ENCODE assay signal across 8 mouse cellular contexts in genomic region chr11:100938711-100939511, GRCm38 (mm10). TPM values are rescaled to one million over a fixed set of nuclear protein-coding genes. Genes with fewer than 3 reads are reported as not detected.
DNase-seq lines count a peak whose midpoint lies in the region; ATAC-seq and TF ChIP-seq lines count a peak whose summit lies in the region.

No protein-coding gene starts in this region.

- no peak for TF ChIP-seq CTCF in spleen, adult 2 months (IDR thresholded peaks at IDR 0.05; ENCODE audit: extremely low read depth, insufficient read depth, insufficient read length, insufficient replicate concordance)

- peak; percentile 5 for ATAC-seq in forebrain, embryonic 11.5 days (replicated peaks; ENCODE audit: low FRiP score)
- ATAC-seq in kidney, embryonic 14.5 days (ENCODE audit: low FRiP score, low TSS enrichment) = peak; percentile 9; the same call in 1 of the 2 replicates

- no peaks in the 10 kb centered on the region for H3K9me3 ChIP-seq in forebrain, embryonic 11.5 days (ENCODE audit: control insufficient read depth, low read length)
- H3K9me3 ChIP-seq in kidney, embryonic 14.5 days (ENCODE audit: control insufficient read depth, low read length) = no peaks in the 10 kb centered on the region

- peak overlapping the region; percentile 78 for H3K9ac ChIP-seq in forebrain, embryonic 11.5 days (ENCODE audit: low read length)
- peak overlapping the region; percentile 83 for H3K9ac ChIP-seq in kidney, embryonic 14.5 days (ENCODE audit: low read depth, low read length)

- under 1% methylated on average over 47 of the region's 48 CpGs for WGBS in spleen, adult 2 months
- WGBS in forebrain, embryonic 11.5 days = 2% methylated on average over 47 of the region's 48 CpGs
- WGBS in kidney, embryonic 14.5 days = under 1% methylated on average over 46 of the region's 48 CpGs

- H3K4me1 ChIP-seq in spleen, adult 2 months (ENCODE audit: control insufficient read depth, insufficient read depth, insufficient read length) = peaks cover 16% of the 10 kb centered on the region
- no peaks in the 10 kb centered on the region; the same call in 1 of the 2 replicates for H3K4me1 ChIP-seq in forebrain, embryonic 11.5 days (replicated peaks; ENCODE audit: control insufficient read depth, insufficient read depth, low read length)
- peaks cover 13% of the 10 kb centered on the region; the same call in 1 of the 2 replicates for H3K4me1 ChIP-seq in kidney, embryonic 14.5 days (ENCODE audit: control insufficient read depth, insufficient read depth, low read length)

- no peak for DNase-seq in spleen, adult 2 months (ENCODE audit: low read depth in 1 of 2, low spot score in 2 of 2)
- DNase-seq in spleen, postnatal 14 days (ENCODE audit: low spot score in 2 of 2) = no peak
- peak; percentile 27 for DNase-seq in adrenal gland, postnatal 25 days
- no peak for DNase-seq in forebrain, embryonic 11.5 days (ENCODE audit: low spot score)
- DNase-seq in lung, postnatal 14 days = peak; percentile 41
- no peak for DNase-seq in ovary, adult 18-20 months (ENCODE audit: low spot score)
- no peak for DNase-seq in frontal cortex, postnatal 10 days (ENCODE audit: low spot score in 2 of 2)

- no peaks in the 10 kb centered on the region for H3K36me3 ChIP-seq in spleen, adult 2 months (ENCODE audit: control insufficient read depth, insufficient read depth, low read length)
- no peaks in the 10 kb centered on the region for H3K36me3 ChIP-seq in forebrain, embryonic 11.5 days (ENCODE audit: control insufficient read depth, insufficient read depth, low read length)
- no peaks in the 10 kb centered on the region for H3K36me3 ChIP-seq in kidney, embryonic 14.5 days (ENCODE audit: control insufficient read depth, insufficient read depth, low read length)

- peak overlapping the region; percentile 94 for H3K27ac ChIP-seq in spleen, adult 2 months (ENCODE audit: insufficient read depth, low read length)
- H3K27ac ChIP-seq in forebrain, embryonic 11.5 days (ENCODE audit: low read depth, low read length) = 0 out of 2 replicates have a peak overlapping the region, but pooled peaks have one; percentile 31
- H3K27ac ChIP-seq in kidney, embryonic 14.5 days (ENCODE audit: low read depth, low read length) = peak overlapping the region; percentile 83

- peak overlapping the region; percentile 90 for H3K4me3 ChIP-seq in spleen, adult 2 months (ENCODE audit: extremely low read depth, insufficient read depth, insufficient read length)
- peak overlapping the region; percentile 73 for H3K4me3 ChIP-seq in forebrain, embryonic 11.5 days (ENCODE audit: low read depth, low read length)
- peak overlapping the region; percentile 90 for H3K4me3 ChIP-seq in kidney, embryonic 14.5 days (ENCODE audit: low read length)

- H3K4me2 ChIP-seq in forebrain, embryonic 11.5 days (ENCODE audit: low read depth, low read length, severe bottlenecking) = peak overlapping the region; percentile 77
- peak overlapping the region; percentile 69 for H3K4me2 ChIP-seq in kidney, embryonic 14.5 days (replicated peaks; ENCODE audit: low read depth, low read length)

- TF ChIP-seq POLR2A in spleen, adult 2 months (IDR thresholded peaks at IDR 0.05; ENCODE audit: low read depth, low read length) = peak; percentile 94

- H3K27me3 ChIP-seq in spleen, adult 2 months (ENCODE audit: control insufficient read depth, insufficient read depth, low read length) = no peaks in the 10 kb centered on the region
- H3K27me3 ChIP-seq in forebrain, embryonic 11.5 days (ENCODE audit: control insufficient read depth, insufficient read depth, low read length) = no peaks in the 10 kb centered on the region
- no peaks in the 10 kb centered on the region for H3K27me3 ChIP-seq in kidney, embryonic 14.5 days (ENCODE audit: control insufficient read depth, insufficient read depth, low read length)

RNA-seq across cellular contexts. Expression of gene Stat3, which starts 0.4 kb away (rescaled TPM):
- 65.1 and 80.8 TPM in 2 replicates for polyA plus RNA-seq in spleen, adult 2 months (2012; rRNA removed)
- total RNA-seq in adrenal gland, postnatal 25 days (2021) = 81.5 and 88.6 TPM in 2 replicates
- polyA plus RNA-seq in forebrain, embryonic 11.5 days (2014; fragmentation: Nextera tagmentation; extraction: Ambion mirVana) = 26.2 and 27.8 TPM in 2 replicates
- 25.3 and 40.0 TPM in 2 replicates for polyA plus RNA-seq in kidney, embryonic 14.5 days (2014; fragmentation: Nextera tagmentation; extraction: Ambion mirVana)

RNA-seq across cellular contexts. Expression of gene Cavin1, which starts 31.8 kb away (rescaled TPM):
- polyA plus RNA-seq in spleen, adult 2 months (2012; rRNA removed) = 27.0 and 29.1 TPM in 2 replicates
- total RNA-seq in adrenal gland, postnatal 25 days (2021) = 224 and 271 TPM in 2 replicates
- 11.8 and 14.2 TPM in 2 replicates for polyA plus RNA-seq in forebrain, embryonic 11.5 days (2014; fragmentation: Nextera tagmentation; extraction: Ambion mirVana)
- 40.7 and 45.1 TPM in 2 replicates for polyA plus RNA-seq in kidney, embryonic 14.5 days (2014; fragmentation: Nextera tagmentation; extraction: Ambion mirVana)

Comparison
In these comparisons a context has a peak if more than half of its experiments do, and no peak if none do; other contexts are left out.
1. DNase-seq: peak in adrenal gland, postnatal 25 days (single experiment) and lung, postnatal 14 days (single experiment); none in spleen, adult 2 months (0 of 2), spleen, postnatal 14 days (0 of 2), forebrain, embryonic 11.5 days (single experiment), ovary, adult 18-20 months (single experiment) and frontal cortex, postnatal 10 days (0 of 2).
2. H3K27ac ChIP-seq: peak in every context shown above with its lines; median percentile 94 in spleen, adult 2 months; 83 in kidney, embryonic 14.5 days; 31 in forebrain, embryonic 11.5 days.
3. Peak in every context shown above with its lines, with median percentiles within 50 percentile points of each other: H3K4me3 ChIP-seq.